Mouse (Mus musculus) megakaryocyte progenitor cell, adult 5-6 weeks (primary cell): ENCODE data around the gene Fam83f. TPM values are rescaled to one million over a fixed set of nuclear protein-coding genes. Genes with fewer than 3 reads are reported as not detected.
A peak's percentile ranks its signal among the peaks of the same experiment; 100 is the strongest.

ENCODE experiments used
- ATAC-seq: replicated peaks from 2 replicates; pipeline ENCODE4 v1.8.0; 2016; ENCODE audit warnings: mild to moderate bottlenecking, moderate TSS enrichment, inconsistent platforms; ENCODE audit not compliant: poor library complexity
- total RNA-seq, 2 experiments: library from RNA; stranded (forward) in 1 of 2; stranded (reverse) in 1 of 2; fragments of 157-497, 149-512 nt in 1 of 2; fragments of 200-1000 nt in 1 of 2; gene quantifications; 2 replicates each; pipeline versions ENCODE4 v1.2.3 to v1.2.4; 2015 to 2017

Fam83f gene
- total RNA-seq (2015), result 0.05 and 0.20 TPM in 2 replicates
- 0.10 and 0.42 TPM in 2 replicates for total RNA-seq (2017)

DNA sequence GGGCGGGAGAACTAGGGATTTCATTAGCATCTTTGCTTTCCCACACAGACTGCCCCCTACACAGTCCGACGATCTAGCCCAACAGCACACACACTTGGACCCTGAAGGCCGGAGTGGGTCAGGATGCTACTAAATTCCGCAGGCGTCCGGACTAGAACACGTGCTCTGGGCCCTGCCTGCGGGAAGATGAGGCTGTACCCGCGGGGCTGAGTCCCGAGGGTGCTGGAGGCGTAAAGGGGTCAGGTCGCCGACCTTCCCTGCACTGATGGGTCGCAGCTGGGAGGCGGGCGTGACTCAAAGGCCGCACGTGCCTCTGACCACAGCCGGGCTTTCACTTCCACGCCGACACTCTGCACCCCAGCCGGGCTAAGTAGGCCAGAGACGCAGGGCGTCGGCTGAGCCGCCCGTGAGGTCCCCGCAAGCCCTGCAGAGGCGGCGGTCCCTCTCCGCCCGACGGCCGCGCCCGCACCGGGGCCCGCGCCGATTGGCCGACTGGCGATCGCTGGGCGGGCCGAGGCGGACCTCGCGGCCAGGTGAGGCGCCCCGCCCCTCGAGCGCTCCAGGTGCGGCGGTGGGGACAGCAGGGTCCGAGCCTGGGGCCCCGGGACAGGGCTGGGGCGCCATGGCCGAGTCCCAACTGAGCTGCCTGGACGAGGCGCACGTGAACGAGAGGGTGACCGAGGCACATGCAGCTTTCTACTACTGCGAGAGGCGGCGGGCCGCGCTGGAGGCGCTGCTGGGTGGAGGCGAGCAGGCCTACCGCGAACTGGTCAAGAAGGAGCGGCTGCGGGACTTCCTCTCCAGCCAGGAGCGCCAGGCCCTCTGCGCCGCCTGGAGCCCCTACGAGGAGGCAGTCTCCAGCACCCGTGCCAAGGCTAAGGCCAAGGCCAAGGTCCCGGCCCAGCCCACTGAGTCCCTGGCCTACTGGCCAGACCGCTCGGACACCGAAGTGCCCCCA, at the start of gene Fam83f:
TSS of gene Fam83f (plus strand) at position 553 of the 958 bp plus-strand sequence.
- peak; percentile 85 for ATAC-seq

DNA sequence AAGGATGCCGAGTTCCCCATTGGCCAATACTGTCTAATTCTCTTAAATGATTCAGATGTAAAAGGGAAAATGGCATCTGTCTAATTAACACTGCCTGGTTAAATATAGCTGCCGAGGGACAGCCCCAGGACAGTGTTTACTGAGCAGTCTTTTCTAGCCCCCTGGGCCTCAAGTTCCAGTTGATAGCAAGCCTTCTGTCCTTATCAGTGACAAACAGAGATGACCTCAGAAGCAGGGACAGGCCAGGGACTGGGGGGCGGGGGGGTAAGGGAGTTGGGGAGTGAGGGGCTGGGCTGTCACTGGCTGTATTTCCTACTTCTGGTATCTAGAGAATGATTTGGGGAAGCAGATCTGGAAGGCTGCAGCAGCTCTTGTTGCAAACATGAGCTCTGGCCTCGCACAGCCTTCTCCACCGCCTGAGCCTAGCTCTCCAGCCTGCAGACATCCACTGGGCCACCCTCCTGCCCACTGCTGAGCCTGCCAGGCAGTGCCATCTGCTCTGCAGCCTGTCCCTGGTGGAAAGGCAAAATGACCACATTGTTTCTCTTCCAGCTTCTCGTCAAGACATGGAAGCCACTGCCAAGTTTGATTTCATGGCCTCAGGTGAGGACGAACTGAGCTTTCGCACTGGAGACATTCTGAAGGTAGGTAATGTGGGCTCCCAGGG, 48.3 kb upstream of the Fam83f start:
- peak; percentile 79 for ATAC-seq

- ATAC-seq, result 0 out of 2 replicates have a peak, but pooled peaks have one; percentile 13
Measured at GRCm38 (mm10) chr15:80626472-80626871, 45.2 kb upstream of the Fam83f start.

DNA sequence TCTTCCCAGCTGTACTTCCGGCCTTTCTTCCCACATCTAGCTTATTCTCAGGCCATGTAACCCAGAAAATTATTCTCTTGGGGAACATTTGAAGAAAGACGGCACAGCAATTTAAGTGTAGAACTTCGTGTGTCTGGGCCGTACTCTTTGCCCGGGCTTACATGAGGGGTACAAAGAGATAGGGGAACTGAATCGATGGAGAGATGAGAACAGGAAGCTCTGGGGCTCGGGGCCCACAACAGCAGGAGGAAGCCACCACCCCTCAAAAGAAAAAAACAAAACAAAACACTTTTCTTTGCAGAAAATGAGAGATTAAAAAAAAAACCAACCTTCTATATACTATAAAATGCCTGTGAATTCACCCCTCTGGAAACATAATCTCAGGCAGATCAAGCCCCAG, 41.5 kb upstream of the Fam83f start:
- ATAC-seq, result no peak

GRCm38 (mm10) chr15:80630711-80631110, 40.9 kb upstream of the Fam83f start:
- ATAC-seq, result no peak

- no peak for ATAC-seq
Measured at GRCm38 (mm10) chr15:80631311-80631710, 40.3 kb upstream of the Fam83f start.

GRCm38 (mm10) chr15:80632280-80632893, 39.3 kb upstream of the Fam83f start:
- ATAC-seq, result no peak

GRCm38 (mm10) chr15:80634391-80635193, 37.1 kb upstream of the Fam83f start:
- peak; percentile 72 for ATAC-seq

- ATAC-seq, result peak; percentile 51
Measured at GRCm38 (mm10) chr15:80636757-80637372, 34.8 kb upstream of the Fam83f start.

DNA sequence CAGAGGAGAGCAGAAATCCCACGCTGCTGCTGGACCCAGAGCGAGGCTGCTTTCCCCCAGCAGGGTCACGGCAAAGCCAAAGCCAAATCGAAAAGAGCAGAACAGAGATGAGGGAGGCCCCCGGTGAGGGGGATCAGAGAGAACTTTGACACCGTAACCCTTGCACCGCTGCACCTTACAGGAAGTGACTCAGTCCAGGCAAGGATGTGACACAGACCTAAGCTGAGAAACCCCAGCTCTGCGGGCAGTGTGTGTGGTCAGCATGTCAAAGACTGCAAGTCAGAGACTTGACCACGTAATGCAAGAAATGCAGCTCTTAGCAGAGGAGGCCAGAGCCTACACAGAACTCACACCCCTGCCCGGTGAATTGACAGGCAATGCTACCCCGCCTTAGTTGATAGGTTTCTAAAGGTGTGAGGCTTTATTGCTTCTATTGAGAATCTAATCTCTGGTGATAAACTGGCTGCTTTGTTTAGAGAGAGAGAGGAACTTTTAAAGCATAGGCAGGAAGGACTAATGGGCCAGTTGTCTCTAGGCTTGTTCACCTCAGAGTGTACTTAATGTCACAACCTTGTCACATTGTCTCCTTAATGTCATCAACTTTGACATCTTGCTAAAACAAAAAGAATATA, 32.5 kb upstream of the Fam83f start:
- peak; percentile 59 for ATAC-seq

DNA sequence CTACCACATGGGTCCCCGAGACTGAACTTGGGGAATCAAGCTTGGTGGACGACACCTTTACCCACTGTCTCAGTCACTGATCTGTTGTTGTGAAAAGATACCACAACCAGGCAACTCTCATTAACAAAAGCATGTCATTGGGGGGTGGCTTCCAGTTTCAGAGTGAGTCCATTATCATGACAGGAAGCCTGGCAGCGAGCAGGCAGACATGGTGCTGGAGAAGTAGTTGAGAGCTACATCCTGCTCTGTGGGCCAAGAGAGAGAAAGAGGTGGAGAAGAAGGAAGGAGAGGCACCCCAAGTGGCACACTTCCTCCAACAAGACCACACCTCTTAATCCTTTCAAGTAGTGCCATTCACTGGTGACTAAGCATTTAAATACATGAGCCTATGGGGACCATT, 31.8 kb upstream of the Fam83f start:
- ATAC-seq, result no peak

- ATAC-seq, result no peak
Measured at GRCm38 (mm10) chr15:80641702-80642435, 29.8 kb upstream of the Fam83f start.

DNA sequence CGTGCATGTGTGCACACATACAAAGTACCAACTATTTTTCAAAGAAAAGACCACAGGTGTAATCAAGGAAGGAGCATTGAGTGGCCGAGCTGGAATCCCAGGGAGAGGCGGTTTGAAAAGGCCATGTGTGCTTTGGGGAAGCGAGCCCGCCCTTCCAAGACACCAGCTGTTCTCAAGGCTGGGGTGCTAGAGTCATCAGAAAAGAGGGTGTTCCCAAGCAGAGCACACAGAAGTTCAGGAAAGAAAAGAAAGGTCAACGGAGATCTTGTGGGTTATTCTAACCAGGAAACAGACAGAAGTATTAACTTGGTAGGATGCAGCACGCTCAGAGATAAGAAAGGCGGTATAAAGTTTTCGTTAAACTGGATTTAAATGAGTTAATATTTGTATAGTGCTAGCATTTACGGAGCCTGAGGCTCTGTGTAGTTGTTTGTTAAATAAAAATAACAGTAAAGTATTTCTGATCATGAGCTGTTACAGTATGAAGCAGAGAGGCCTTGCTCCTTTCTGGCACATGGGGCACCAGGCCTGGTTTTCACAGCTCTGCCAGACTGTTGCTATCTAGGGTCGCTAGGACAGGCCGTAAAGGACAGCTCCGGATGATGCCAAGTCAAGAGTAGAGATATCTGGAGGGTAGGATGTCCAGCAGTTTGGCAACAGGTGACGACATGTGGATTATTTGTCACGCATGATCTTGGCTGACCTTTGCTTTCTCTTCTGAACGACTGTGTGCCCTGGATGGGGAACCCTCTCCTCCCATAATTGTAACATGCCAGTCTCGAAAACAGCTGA, 26.4 kb upstream of the Fam83f start:
- no peak for ATAC-seq

DNA sequence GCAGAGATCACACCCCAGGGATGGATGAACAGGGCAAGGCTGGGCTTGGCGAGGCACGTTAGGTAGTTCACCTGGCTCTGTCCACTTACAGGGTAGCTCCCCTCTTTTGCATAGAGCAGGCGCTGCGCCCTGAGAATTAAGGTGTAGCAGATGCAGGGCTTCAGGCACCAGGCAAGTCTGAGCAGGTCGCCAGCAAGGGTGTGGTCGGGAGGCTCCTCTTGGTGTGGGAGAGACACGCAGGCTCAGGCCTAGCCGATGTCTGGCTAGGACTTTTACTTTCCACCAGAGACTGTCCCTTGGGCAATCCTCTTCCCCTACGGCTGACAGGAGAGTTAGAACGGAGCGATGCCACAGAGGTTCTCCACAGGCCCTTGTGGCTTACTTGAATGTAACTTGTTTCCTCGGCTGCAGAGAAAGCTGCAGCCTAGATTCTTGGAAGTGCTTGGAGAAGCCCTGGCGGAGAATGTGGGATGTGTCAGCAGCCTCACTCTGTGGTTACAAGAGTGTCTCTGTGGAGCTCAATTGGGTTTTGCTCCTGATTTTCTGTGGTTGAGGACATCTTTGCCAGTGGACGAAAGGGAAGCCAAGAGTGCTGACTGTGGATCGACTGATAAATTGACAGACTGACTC, 22.6 kb upstream of the Fam83f start:
- ATAC-seq, result no peak

DNA sequence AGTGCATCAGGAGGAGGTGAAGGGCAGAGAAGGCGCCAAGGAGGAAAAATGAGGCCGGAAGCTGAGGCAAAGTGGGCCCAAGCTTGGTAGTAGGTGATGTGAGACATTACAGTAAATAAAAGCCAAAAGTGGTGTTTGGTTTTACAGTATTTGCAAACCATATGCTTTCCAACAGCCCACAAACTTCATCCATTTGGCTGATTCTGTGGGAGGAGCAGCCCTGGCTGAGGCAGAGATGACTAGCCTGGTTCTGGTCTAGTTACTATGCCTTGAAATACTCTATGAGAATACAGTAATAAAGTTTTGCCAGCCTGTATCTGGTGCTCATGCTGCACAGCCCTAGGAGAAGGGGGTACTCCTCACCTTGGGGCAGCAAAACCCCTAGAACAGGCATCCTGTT, 21.2 kb upstream of the Fam83f start:
- ATAC-seq, result no peak

- ATAC-seq, result no peak
Measured at GRCm38 (mm10) chr15:80653865-80654264, 17.8 kb upstream of the Fam83f start.

DNA sequence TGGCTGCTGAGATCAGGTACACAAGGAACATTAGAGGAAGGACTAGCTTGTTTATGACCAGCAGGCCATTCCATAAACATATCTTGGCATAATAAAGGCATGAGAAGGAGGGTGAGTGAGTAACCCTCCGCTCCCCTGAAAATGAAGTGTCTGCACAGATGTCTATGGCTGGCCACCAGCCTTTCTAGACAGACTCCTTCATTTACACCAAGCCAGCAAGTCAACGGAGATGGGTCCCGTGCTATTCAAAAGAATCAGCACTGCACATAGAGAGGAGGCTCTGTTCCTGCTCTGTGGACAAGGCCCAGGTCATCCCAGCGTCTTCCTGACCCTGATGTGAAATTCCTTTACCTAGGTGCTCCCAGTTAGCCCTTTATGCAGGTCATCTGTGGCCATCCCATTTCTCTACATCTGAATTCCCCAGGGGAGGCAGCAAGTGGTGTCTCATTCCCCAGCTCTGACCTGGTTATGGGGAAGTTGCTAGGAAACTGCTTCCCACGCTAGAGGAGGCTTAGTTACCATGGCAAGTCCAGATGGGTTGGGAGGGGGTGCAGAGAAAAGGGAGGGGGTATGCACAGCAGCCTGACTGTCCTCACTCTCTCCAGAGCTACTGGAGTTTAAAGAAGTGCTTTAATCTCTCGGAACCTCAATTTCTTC, 12.7 kb upstream of the Fam83f start:
- no peak for ATAC-seq
